Mouse (Mus musculus) lung, postnatal 0 days (tissue): ENCODE measurements around the gene Tnks1bp1.

Source experiments
- CTCF ChIP-seq: IDR thresholded peaks from 2 replicates; pipeline ENCODE4 v1.5.1; 2016; ENCODE audit warnings: antibody characterized with exemption, mild to moderate bottlenecking
- EP300 ChIP-seq: IDR thresholded peaks from 2 replicates; pipeline ENCODE4 v1.6.1; 2016; ENCODE audit warnings: antibody characterized with exemption, mild to moderate bottlenecking, control low read depth

DNA sequence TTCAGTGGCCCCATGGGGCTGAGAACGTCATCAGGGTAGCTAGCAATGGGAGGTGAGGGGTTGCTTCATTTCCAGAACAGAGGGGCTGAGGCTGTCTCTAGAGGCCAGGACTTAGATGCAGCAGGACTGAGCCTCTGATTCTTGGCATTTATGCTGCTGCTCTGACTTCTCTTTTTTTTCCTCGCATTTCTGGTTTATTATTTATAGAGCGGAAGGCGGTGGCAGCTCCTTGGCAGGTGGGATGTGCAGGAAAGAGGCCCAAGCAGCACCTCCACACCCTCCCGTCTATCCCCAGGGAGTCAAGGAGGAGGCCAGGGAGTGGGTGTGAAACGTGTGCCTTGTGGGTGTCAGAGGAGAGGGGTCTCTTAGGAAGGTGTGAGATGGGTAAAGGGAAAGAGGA, 16.8 kb upstream of the Tnks1bp1 start:
- TF ChIP-seq CTCF (no peak), EP300 (no peak)
